Mouse (Mus musculus) adrenal gland, postnatal 36 days (tissue): ENCODE measurements around the gene Tulp1. TPM values are rescaled to one million over a fixed set of nuclear protein-coding genes. Genes with fewer than 3 reads are reported as not detected.
"Not testable (repeated sequence)": the region's sequence is repeated elsewhere in the genome, so short reads cannot be mapped to it uniquely, and the experiment has no call there.

Source experiments
- DNase-seq, 2 experiments: peaks; one replicate each; pipeline ENCODE4 v3.0.0; 2021; ENCODE audit warnings: mixed read lengths in 1 of 2
- total RNA-seq, 2 experiments: library from RNA; stranded (reverse); gene quantifications; 2 replicates each; pipeline ENCODE4 v1.2.3; 2021

Tulp1 gene
- total RNA-seq, 2 experiments from 2014 or later, result 0.43 TPM; not detected in 1

GRCm38 (mm10) chr17:28340578-28340977 lies 24.4 kb downstream of the Tulp1 start:
- DNase-seq, result no peak

DNA sequence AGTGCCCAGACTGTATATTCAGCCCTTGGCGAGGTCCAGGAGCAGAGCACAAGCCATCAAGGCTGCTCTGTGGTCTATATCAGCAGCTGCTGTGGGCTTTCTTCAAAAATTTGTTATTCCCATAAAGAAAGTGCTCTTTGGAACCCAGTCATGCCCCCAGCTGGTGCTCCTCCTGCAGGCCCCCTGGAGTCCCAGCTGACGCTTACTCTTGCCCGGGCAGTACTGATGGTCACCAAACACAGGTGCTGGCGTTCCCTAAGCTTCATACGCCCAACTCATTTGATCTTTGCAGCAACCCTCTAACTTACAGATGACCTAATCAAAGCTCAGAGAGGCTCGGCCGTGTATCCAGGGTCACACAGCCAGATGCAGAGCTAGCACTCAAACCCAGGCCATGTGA lies 27.5 kb downstream of the Tulp1 start:
- DNase-seq, result no peak

DNA sequence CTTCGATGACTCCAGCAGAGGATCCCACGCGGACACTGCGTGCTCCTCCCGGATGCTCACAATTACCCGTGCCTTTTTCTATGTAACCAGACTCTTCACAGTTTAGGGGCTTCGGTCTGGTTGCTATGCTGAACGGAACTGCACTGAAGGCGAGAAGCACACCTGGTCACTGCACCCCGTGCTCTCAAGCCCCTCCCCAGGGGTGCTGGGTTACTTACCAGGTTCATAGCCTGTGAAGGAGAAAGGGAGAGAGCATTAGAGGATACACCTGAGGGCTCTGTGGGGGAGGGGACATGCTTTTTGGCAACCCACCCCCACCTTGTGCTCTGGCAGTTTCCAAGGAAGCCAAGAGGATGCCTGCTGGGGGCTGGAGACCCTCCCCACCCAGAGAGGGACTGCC lies 29.8 kb downstream of the Tulp1 start:
- DNase-seq, result no peak

DNA sequence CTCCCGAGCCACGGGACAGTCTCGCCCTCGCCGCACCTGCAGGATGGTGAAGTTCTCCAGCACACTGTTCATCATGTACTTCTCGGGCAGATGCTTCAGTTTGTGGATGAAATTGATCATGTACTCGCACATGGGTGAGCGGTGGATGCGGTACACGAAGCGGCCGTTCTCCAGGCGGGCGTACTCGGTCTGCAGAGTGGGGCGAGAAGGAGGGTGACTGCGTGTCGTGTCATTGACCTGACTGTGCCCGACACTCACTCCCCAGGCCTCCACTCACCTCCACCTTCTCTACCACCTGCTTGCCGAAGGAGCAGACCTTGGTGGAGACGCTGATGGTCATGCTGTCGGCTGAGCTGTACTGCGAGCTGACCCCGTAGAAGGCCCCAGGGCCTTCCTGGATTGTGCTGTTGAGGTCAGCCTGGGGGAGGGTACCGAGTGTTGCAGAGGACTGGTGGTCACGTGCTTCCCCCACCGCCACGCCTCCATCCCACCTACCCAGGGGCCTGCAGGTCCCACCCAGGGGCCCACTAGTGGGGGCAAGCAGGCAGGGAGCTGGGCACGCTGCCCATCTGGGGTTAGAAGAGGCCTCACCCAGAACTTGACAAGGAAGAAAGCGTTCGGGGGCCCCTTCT lies 32.0 kb downstream of the Tulp1 start:
- DNase-seq, result no peak

- no peak for DNase-seq
These were observed 32.7 kb downstream of the Tulp1 start for GRCm38 (mm10) chr17:28332113-28332914.

- no peak for DNase-seq
These were observed 33.5 kb downstream of the Tulp1 start for GRCm38 (mm10) chr17:28331241-28332112.

DNA sequence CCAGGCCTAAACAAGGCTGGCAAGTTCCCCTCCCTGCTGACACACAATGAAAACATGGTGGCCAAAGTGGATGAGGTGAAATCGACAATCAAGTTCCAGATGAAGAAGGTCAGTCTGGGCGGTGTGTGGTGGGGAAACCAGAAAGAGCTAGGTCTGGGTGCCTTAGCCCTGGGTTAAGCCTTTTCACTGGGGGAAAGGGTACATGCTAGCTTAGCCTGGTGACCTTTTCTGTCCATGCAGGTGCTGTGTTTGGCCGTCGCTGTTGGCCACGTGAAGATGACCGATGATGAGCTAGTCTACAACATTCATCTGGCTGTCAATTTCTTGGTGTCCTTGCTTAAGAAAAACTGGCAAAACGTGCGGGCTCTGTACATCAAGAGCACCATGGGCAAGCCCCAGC lies 34.4 kb downstream of the Tulp1 start:
- DNase-seq, result not testable (repeated sequence)

GRCm38 (mm10) chr17:28330232-28330546 lies 34.8 kb downstream of the Tulp1 start:
- no peak for DNase-seq

GRCm38 (mm10) chr17:28329503-28330231 lies 35.4 kb downstream of the Tulp1 start:
- DNase-seq, result no peak

DNA sequence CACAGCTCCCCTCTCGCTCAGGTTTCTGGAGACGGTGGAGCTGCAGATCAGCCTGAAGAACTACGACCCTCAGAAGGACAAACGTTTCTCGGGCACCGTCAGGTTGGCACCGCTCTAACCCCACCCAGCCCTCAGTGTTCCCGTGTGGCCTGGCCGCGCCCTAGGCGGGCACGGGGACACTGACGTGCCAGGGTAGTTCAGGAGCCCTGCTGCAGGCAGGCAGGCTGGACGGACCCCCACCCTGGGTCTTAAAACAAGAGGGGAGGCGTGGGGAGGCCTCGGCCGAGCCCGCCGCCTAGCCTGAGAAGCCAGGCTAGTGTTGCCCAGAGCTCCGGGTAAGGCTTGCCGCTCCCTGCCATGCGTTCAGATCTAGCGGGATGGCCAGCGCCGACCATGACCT lies 36.1 kb downstream of the Tulp1 start:
- DNase-seq, result peak; percentile 32 to 46

DNA sequence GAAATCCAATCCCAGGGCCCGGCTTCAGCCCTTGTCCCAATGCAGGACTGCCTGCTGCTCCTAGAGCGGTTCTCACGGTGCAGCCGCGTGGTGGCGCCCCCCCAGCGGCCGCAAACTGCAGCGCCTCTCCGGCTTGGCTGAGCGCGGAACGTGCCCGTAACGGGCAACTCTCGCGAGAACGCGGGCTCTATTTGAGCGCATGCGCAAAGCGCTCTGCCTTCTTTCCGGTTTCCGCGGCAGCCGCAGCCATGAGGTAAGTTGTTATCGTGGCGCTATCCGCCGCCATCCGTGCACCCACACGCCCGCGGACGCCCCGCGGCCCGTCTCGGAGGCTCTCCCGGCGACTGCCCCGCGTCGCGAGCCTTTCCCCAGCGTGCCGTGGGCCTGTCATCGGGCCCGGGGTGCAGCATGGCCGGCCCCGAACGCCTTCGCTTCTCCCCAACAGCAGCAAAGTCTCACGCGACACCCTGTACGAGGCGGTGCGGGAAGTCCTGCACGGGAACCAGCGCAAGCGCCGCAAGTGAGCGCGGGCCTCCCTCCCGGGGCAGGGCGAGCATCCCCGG lies 36.6 kb downstream of the Tulp1 start, which contains the start of gene Rpl10a:
Rpl10a (plus strand) TSS at position 106 of the 563 bp plus-strand sequence.
- peak; percentile 97 to 98 for DNase-seq

GRCm38 (mm10) chr17:28327673-28328325 lies 37.2 kb downstream of the Tulp1 start:
- DNase-seq, result peak; percentile 60 to 67

DNA sequence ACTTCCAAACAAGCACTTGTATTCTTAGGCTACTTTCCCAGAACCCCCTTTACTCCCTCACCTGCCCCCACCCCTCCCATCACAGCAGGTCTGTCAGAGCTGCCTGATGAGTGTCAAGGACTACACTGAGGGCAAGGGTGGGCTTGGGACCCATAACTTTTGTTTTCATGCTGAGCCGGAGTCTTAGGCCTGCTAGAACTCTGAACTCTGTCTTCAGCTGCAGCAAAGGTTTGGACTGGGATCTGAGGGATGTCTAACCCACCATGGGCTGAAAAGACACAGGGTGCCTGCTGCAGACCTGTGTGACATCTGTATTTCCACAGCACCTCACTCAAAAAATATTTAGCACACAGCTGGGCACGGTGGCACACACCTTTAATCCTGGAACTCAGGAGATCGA lies 38.1 kb downstream of the Tulp1 start:
- no peak for DNase-seq

GRCm38 (mm10) chr17:28325751-28326150 lies 39.3 kb downstream of the Tulp1 start:
- DNase-seq, result no peak

DNA sequence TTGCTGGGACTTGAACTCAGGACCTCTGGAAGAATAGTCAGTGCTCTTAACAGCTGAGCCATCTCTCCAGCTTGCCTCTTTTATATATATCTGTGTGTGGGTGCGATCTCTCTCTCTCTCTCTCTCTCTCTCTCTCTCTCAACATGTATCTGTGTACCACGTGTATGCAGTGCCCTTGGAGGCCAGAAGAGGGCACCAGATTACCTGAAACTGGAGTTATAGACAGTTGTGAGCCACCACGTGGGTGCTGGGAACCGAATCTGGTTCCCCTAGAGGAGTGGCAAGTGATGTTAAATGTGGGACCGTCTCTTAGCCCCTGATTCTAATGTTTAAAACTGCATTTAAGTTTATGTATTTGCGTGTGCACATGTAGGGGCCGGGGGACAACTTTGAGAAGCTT lies 40.6 kb downstream of the Tulp1 start:
- DNase-seq, result not testable (repeated sequence)

- DNase-seq, result peak; percentile 46 to 58
These were observed 41.2 kb downstream of the Tulp1 start for GRCm38 (mm10) chr17:28323786-28324185.

DNA sequence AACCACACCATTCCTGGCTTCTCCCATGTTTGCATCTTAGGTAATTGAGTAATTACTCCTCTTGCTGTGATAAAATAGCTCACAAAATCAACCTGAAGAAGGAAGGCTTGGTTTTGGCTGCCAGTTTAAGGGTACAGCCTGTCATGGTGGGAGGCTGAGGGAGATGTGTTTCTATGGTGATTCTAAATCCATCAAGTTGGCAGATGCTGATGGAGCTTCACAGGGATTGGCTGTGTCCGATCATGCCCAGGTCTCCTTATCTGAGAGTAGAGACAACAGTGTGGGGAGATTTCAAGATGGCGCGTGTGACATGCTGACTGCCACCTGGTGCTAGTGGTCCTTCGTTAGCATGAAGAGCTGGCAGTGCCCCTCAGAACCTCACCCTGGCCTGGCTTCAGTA lies 43.3 kb downstream of the Tulp1 start:
- no peak for DNase-seq

DNA sequence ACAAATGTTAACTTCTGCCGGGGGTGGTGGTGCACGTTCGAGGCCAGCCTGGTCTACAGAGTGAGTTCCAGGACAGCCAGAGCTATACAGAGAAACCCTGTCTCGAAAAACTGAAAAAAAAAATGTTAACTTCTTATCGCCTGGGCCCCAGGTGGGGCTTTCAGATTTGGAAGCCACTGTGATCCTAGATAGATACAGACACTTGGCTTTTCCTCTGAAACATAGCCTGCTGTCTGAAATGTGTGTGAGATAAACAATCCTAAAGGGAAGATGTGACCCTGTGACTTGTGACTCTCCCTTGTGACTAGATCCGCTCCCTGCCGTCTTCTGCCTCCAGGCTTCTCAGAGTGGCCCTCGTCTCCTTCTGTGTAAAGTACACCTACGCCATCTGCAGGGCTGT lies 47.3 kb downstream of the Tulp1 start:
- DNase-seq, result no peak

GRCm38 (mm10) chr17:28317091-28317490 lies 47.9 kb downstream of the Tulp1 start:
- no peak for DNase-seq

- DNase-seq, result no peak
These were observed 48.5 kb downstream of the Tulp1 start for GRCm38 (mm10) chr17:28316476-28316875.

DNA sequence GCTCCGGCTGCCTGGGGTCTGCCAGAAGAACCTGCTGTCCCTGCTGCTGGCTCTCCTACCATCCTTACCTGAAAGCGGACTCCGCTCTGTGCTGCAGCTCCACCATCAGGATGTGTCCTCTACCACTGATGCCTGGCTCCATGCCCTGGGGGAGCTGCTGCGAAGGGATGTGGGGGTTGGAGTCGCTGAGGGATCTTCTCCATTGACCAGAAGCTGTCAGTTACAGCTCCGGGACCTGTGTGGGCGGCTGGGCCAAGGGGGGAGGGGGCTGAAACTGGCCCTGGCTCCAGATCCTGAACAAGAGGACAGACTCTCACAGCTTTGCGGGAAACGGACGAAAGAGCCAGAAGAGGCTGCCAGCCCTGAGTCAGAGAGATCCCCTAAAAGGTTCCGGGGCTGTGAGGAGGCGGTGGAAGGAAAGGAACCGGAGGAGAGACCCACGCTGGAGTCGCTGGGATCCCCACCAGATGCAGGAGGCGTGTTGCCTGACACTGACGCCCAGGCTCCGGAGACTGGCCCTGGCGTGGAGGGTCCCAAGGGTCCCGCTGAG lies 49.3 kb downstream of the Tulp1 start:
- no peak for DNase-seq
